Mouse (Mus musculus): ENCODE results near the gene Sit1.

DNA sequence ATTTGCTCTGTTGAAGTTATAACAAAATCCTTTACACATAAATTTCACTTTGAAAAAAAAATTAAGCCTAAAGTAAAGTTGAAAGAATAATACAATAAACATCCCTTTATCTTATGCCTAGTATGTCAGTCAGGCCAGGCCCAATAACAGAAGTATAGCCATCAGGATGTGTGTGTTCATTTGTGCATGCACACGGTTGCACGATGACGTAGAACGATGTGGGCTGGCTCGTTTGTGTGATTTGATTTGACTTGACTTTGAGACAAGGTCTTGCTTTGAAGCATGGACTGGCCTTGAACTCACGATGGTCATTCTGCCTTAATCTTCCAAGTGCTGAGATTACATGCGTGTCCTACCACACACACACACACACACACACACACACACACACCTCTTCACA lies 16.7 kb downstream of the Sit1 start:
- TF ChIP-seq CTCF (conservative IDR thresholded peaks at IDR 0.05; ENCODE audit: low read length) (no peak), POU5F1 (IDR thresholded peaks at IDR 0.05; ENCODE audit: borderline replicate concordance, low read length) (no peak), NANOG (IDR thresholded peaks at IDR 0.05; ENCODE audit: borderline replicate concordance, low read length) (no peak)
